Mouse (Mus musculus) left cerebral cortex, postnatal 10 days (tissue): ENCODE measurements at regions not wholly inside any gene's neighbourhood (a gene's known extent, or its start where the extent isn't known, plus 50 kb on each side); places are given as distances from the start of the nearest gene placed in this dataset.

ENCODE experiments used
- DNase-seq, 2 experiments: peaks; one replicate each; pipeline ENCODE4 v3.0.0; 2021 to 2022; ENCODE audit warnings: low spot score in 2 of 2, mixed read lengths in 1 of 2; ENCODE audit errors: extremely low spot score in 1 of 2
- intact Hi-C: fragments of 180-260 bp; cut with DNase I; formaldehyde crosslinking; loops from one replicate; pipeline ENCODE4 v1.15.1; 2025

DNA sequence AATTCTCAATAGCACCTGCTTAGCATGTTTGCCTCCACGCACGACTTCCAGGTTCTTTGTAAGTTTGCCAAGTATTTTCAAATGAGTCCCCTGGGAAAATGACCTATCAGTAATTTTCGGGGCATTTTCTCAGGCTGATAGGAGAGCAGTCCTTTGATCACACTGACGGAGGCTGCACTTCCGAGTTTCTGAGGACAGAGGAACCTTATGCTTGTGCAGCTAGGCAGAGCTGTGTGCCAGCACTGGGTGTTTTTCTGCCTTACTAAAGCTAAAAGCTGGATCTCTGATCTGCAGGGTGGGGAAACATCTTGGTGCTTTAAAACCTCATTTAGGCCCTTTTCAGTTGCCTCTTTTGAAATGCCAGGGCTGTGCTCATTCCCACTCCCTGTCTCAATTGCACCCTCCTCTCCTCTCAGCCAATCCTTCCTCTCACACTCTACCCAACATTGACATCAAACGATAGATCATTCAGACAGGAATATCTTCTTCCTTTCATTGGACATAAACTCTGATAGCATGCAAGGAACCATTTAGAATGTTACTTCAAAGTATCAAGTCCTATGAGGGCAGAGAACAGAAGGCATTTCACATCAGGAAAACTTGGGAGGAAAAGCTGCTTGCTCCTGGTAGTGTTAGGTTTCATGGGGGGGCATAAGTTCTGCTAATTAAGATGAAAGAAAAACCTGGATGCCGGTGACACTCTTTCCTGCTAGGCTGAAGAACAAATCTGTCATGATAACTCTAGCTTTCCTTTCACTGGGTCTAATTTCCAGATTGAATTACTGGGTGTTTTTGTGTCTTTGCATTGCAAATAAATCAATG is 95.3 kb downstream of the Lurap1l start:
- no peak for DNase-seq
- intact Hi-C loops = no loop called here

- DNase-seq = no peak
- intact Hi-C loops = no loop called here
Measured at GRCm38 (mm10) chr4:81006546-81006945, 96.1 kb downstream of the Lurap1l start.

DNA sequence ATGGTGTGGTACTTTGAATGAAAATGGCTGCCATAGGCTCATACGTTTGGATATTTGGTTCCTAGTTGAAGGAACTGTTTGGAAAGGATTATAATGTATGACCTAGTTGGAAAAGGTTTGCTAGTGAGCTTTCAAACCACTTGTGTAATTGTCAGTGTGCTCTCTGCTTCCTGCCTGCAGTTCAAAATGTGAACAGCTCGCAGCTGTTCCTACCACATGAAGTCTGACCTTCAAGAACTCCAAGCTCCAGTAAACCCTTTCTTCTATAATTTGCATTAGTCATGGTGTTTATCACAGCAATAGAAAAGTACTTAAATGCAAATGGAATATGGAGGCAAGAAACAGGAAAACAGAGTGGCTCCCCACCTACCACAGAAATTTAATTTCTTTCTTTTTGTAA is 111.4 kb downstream of the Lurap1l start:
- intact Hi-C loops = no loop called here

DNA sequence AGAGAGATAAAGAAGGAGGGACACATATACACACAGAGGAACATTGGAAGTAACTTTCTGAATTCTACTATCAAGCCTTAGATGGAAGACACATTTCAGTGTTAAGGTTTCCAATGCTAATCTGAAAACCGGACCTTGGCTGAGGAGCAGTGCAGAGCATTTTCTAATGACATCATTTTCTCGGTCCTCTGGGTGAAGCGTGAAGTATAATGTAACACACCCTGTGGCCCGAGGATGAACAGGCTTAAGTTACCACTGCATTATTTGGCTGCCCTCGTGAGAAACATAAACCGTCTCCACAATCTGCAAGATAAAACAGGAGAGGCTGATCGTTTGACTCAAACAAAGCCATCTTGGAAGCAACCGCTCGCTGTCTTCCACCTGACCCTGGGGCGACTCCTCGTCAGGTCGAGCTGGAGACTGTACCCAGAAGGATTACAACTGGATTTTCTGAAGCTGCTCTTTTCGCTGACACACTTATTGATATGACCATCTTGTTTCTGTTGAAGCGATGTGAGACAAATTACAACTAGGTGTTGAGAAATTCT is 113.1 kb downstream of the Lurap1l start:
- DNase-seq = no peak
- intact Hi-C loops = no loop called here

More for the DNA sequence above, 111.4 kb downstream of the Lurap1l start:
- DNase-seq = no peak

DNA sequence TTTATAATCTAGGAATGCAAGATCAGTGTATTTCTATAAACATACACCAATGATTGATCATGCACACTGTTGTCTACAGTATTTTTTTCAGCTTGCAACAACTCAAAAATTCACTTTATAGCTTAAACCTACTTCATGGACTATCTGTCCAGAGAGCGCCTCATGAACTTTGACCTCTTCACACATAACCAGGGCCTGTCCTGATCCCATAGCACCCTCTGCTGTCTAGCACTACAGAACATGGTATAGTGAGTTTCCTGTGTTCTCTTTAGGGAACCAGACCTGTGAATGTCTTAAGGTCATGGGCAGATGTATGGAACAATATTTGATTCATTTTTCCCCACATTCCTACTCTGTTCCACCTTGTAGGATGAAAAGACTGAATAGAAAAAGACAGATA is 117.1 kb downstream of the Lurap1l start:
- intact Hi-C loops = no loop called here
- DNase-seq = no peak

- intact Hi-C loops = no loop called here
- DNase-seq = no peak
Measured at GRCm38 (mm10) chr4:81030671-81031070, 120.2 kb downstream of the Lurap1l start.

- intact Hi-C loops = no loop called here
- DNase-seq = no peak
Measured at GRCm38 (mm10) chr4:81037336-81037902, 127.0 kb downstream of the Lurap1l start.

GRCm38 (mm10) chr4:81058227-81058626 is 147.8 kb downstream of the Lurap1l start:
- no peak for DNase-seq
- intact Hi-C loops = no loop called here

DNA sequence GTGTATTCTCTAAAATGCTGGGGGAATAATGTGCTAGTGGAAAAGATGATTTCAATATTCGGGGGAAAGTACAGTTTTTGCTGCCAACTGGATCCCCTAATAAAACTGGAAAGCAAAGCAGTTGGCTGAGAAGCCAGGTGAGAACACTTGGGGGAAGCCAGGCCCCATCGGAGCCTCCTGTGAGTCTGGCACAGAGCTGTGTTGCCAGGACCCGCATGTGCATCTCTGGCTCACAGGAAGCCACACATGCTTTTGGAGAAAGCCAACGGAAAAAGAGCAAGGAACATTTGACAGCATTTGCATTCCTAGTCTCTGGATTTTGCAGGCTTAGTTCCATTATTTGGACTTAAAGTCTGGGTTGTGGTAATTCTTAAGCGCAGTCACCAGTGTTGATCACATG is 148.4 kb downstream of the Lurap1l start:
- intact Hi-C loops = no loop called here
- DNase-seq = peak in 1 of 2 experiments; percentile 3

GRCm38 (mm10) chr4:81059356-81059755 is 148.9 kb downstream of the Lurap1l start:
- DNase-seq = peak in 1 of 2 experiments; percentile 15
- intact Hi-C loops = no loop called here

DNA sequence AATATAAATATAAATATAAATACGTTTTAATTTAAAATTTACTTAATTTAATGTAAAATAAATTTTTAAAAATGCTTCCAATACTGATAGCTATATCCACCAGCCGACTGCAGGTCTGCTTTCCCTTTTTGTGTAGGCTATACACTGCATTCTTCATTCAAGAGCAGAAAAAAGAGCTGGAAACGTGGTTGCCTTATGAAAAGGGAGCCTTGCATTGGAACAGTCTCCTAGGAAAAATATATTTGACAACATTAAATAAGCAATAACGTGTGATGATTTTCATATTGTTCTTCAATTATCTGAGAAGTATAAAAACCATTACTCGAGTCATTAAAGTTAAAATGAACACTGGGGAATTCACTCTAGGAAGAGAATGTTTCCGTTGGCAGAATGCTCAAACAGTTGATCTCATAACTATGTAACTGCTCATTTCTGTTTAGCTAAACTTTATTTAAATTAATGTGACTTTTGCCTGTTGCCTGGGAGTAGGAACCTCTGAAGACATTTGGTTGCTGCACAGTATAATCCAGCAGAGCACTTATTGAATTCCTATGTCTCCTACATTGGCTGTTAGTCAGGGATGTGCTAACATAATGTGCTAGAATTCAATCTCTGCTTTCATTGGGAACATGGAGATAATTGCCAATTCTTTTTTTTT is 172.0 kb downstream of the Lurap1l start:
- DNase-seq = no peak
- intact Hi-C loops = no loop called here

GRCm38 (mm10) chr4:81085188-81085587 is 174.7 kb downstream of the Lurap1l start:
- no peak for DNase-seq

GRCm38 (mm10) chr4:81096581-81096980 is 186.1 kb downstream of the Lurap1l start:
- intact Hi-C loops = no loop called here
- no peak for DNase-seq

More at GRCm38 (mm10) chr4:81085188-81085587, 174.7 kb downstream of the Lurap1l start:
- intact Hi-C loops = no loop called here

GRCm38 (mm10) chr4:81097597-81097996 is 187.2 kb downstream of the Lurap1l start:
- intact Hi-C loops = no loop called here
- no peak for DNase-seq

- no peak for DNase-seq
- intact Hi-C loops = no loop called here
Measured at GRCm38 (mm10) chr4:81101049-81101448, 190.6 kb downstream of the Lurap1l start.

DNA sequence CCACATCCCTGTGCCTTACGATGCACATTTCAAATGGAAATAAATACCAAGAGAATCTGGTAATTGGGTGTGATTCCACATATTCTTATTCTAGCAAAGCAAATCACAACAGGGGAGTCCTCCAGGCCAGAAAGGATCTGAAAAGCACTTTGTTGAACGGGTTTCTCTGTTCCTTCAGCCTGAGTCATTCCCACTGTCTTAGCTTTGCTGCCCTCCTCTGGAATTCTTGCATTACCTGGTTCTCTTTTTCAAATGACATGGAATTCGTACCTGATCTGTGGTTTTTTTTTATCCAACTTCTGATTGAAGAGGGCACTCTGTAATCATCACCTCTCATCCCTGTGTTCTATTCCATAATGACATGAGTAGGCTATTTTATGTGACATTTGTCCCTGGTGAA is 200.9 kb downstream of the Lurap1l start:
- intact Hi-C loops = loop anchor here (5.0 kb wide), 1 partner anchor 239 kb away; no protein-coding TSS in a partner anchor

DNA sequence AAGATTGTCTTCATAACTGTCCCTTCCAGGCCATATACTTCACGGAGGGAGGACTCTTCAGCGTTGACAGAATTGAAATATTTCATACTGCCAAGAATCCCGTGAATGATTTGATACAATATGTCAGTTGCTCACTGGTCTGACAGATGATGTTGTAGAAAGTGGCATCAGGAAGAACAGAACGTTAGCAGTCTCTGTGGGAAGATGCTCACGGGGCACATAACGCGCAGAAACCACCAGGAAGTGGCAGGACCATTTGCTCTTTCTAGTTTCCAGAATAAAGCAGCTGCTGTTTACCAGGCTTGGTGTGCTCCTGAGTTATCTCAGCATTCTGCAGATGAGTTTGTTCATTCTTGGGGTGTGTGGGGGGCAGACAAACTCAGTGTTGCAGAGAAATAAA is 206.0 kb downstream of the Lurap1l start:
- intact Hi-C loops = no loop called here
- DNase-seq = no peak

More for the DNA sequence above, 200.9 kb downstream of the Lurap1l start:
- peak in 1 of 2 experiments; percentile 30 for DNase-seq

DNA sequence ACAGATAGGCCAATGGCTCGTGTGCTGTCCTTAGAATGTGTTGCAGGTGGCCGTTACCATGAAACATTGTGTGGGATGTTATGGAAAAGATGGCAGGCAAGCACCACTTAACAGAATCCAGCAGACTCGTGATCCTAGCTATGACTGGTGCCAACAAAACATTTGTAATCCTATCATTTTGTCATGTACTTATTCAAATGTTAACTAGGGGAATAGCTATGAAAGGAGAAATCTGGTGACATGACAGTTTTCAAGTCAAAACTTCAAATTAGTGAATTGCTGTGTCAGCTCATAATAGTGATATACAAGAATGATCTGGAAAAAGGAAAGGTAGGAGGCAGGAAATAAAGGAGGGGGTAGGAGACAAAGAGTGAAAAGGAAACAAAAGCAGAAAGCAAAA is 213.7 kb downstream of the Lurap1l start:
- intact Hi-C loops = no loop called here

DNA sequence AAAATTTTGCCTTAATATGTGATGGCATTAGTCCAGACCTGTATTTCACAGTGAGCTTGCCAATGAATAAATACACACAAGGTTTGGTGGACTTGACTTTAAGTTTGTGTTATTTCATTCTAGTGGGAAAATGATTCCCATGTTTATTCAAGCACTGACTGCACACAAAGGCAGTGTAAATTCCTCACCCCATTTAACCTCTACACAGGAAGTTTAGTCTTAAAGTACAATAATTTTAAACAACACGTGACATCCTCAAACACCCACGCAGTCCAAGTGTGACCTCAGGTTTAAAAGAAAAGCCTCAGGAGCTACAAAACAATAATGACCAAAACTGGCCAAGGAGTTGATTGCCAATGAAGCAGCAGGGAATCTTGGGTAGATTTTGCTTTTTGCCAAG is 219.4 kb downstream of the Lurap1l start:
- DNase-seq = peak in 1 of 2 experiments; percentile 38
- intact Hi-C loops = no loop called here

More for the DNA sequence above, 213.7 kb downstream of the Lurap1l start:
- no peak for DNase-seq
